Mouse (Mus musculus): ENCODE measurements at regions not wholly inside any gene's neighbourhood (a gene's known extent, or its start where the extent isn't known, plus 50 kb on each side); places are given as distances from the start of the nearest gene placed in this dataset.

GRCm38 (mm10) chr6:108910330-108910729 lies 81.9 kb downstream of the Edem1 start:
- intact Hi-C loops (cut with DNase I), result no loop called here
- no peak for DNase-seq (ENCODE audit: extremely low spot score in 1 of 2, low spot score in 2 of 2)

DNA sequence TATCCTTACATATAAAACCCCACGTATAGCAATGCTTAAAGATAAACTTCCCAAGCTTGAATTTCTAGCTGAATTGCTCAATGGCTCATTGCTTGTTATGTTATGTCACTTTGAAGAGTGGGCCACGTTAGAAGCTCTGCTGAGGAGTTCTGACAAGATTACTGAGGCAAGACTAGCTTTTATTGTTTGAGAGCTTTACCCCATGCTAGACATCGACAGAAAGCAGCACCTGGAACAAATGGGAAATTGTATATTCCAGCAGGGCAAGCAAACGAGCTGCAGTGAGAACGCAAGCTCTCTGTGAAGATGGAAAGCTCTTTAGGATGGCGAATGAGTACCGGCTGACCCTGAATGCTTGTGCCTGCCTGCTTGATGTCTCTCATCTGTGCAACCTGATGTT lies 84.1 kb downstream of the Edem1 start:
- intact Hi-C loops (cut with DNase I), result no loop called here

DNA sequence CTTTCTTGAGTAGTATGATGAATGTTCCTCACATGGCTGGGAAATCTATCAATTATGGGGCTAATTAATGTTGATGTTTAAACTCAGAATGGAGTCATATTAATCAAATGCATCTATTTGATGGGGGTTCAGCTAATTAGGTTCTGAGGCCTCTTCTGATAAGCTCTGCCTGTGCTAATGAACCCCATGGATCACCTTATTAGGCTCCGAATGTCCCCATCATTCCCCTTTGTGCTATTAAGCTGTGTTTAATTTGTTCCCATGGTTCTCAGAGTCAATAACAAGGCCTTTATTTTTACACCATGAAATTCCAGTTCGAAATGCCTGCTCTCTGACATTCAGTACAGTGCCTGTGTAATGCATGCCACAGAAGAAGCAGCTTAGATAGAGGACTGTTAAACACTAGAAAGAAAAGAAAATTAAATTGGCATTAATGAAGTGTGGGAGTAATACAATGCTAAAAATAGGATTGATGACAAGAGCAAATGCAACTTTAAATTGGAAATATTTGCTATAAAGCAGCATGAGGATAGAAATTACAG lies 91.0 kb downstream of the Edem1 start:
- DNase-seq (ENCODE audit: extremely low spot score in 1 of 2, low spot score in 2 of 2), result no peak
- intact Hi-C loops (cut with DNase I), result no loop called here

More for the DNA sequence above, 84.1 kb downstream of the Edem1 start:
- DNase-seq (ENCODE audit: extremely low spot score in 1 of 2, low spot score in 2 of 2), result no peak

DNA sequence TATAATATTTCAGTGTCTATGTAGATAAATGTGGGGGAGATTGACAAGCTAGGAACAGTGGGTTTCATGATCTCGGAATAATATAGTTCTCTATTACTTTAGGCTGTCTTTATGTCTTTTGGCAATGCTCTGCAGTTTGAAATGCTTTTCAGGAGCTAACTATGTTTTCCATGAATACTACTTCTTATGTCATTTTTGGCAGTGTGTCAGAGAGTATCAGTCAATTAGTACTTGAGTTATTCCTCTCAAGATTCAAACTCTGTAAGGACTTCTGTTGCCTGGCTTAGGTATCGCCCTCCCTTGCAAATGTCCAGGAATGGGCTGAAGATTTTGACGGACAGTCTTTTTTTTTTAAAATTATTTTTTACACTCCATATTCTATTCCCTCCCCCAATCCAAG lies 92.7 kb downstream of the Edem1 start:
- DNase-seq (ENCODE audit: extremely low spot score in 1 of 2, low spot score in 2 of 2), result no peak

GRCm38 (mm10) chr6:108922564-108922963 lies 94.1 kb downstream of the Edem1 start:
- intact Hi-C loops (cut with DNase I), result no loop called here
- no peak for DNase-seq (ENCODE audit: extremely low spot score in 1 of 2, low spot score in 2 of 2)

More for the DNA sequence above, 92.7 kb downstream of the Edem1 start:
- intact Hi-C loops (cut with DNase I), result no loop called here

DNA sequence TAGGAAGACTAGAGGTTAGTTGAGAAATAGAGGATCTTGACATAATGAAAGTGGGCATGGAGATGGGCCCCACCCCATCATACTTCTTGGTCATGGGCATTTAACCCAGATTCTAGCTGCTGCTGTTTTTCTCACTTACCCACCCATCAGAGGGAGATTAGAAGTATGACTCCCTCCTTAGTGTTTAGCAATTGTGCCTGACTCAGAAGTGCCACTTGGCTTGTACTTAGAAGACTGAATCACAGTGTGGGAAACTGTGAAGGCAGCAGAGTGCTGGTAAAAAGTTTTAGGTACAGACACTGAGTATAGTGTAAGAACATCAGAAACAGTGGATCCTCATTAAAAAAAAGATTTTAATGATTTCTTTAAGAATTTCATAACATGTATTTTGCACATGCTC lies 100.5 kb downstream of the Edem1 start:
- intact Hi-C loops (cut with DNase I), result no loop called here
- DNase-seq (ENCODE audit: extremely low spot score in 1 of 2, low spot score in 2 of 2), result no peak

GRCm38 (mm10) chr6:108938646-108939045 lies 110.2 kb downstream of the Edem1 start:
- intact Hi-C loops (cut with DNase I), result no loop called here
- DNase-seq (ENCODE audit: extremely low spot score in 1 of 2, low spot score in 2 of 2), result no peak

DNA sequence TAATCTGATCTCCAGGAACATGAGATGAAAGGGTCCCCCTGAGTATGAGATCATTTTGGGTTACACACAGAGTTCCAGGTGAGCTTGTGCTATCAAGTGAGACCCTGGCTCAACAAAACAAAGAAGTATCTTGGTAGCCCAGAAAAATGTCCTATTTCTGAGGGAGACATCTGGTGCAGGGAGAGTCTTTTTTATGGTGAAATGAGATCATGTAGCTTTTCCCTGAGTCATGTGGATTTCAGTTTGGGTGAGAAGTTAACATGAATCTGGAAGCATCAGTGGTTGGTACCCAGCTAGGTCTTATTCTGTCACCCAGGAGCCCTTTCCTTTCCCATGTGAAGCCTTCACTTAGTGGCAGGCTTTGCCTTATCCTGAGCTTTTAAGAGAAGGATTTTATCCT lies 113.8 kb downstream of the Edem1 start:
- intact Hi-C loops (cut with DNase I), result no loop called here
- DNase-seq (ENCODE audit: extremely low spot score in 1 of 2, low spot score in 2 of 2), result no peak

- intact Hi-C loops (cut with DNase I), result no loop called here
- DNase-seq (ENCODE audit: extremely low spot score in 1 of 2, low spot score in 2 of 2), result no peak
These were observed 123.9 kb downstream of the Edem1 start for GRCm38 (mm10) chr6:108952389-108952788.

- intact Hi-C loops (cut with DNase I), result no loop called here
These were observed 134.4 kb downstream of the Edem1 start for GRCm38 (mm10) chr6:108962810-108963209.

GRCm38 (mm10) chr6:108963295-108963694 lies 134.9 kb downstream of the Edem1 start:
- DNase-seq (ENCODE audit: extremely low spot score in 1 of 2, low spot score in 2 of 2), result peak; percentile 71 to 77
- intact Hi-C loops (cut with DNase I), result no loop called here

More at GRCm38 (mm10) chr6:108962810-108963209, 134.4 kb downstream of the Edem1 start:
- DNase-seq (ENCODE audit: extremely low spot score in 1 of 2, low spot score in 2 of 2), result no peak

DNA sequence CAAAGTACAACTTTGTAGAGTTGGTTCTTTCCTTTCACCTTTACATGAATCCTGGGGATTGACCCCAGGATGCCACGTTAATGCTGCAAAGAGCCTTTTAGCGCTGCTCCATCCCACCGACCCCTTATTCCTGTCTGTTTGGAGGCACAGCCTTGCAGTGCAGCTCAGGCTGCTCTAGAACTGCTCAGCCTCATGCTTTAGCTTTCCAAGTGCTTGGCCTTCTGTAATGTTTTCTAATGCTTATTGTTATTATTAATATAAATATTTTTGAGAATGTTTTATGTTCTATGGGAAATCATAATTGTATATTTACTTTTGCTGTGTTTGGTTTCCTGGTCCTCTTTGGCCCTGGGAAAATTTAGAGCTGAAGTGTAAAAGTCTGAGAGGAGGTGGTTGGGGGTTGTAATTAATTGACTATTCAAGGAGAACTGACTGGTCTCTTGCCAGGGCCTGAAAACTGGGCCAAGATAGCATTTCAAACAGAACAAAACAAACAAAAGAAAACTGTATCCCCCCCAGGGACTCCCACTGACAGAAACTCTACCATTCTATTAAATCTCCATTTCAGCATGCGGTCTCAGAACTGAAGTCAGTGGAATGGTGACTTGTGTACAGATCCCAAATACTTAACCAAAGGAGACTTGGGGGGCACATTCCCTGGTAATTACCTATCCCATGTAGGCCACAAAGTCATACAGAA lies 141.2 kb downstream of the Edem1 start:
- DNase-seq (ENCODE audit: extremely low spot score in 1 of 2, low spot score in 2 of 2), result peak; percentile 20 to 70
- intact Hi-C loops (cut with DNase I), result no loop called here

DNA sequence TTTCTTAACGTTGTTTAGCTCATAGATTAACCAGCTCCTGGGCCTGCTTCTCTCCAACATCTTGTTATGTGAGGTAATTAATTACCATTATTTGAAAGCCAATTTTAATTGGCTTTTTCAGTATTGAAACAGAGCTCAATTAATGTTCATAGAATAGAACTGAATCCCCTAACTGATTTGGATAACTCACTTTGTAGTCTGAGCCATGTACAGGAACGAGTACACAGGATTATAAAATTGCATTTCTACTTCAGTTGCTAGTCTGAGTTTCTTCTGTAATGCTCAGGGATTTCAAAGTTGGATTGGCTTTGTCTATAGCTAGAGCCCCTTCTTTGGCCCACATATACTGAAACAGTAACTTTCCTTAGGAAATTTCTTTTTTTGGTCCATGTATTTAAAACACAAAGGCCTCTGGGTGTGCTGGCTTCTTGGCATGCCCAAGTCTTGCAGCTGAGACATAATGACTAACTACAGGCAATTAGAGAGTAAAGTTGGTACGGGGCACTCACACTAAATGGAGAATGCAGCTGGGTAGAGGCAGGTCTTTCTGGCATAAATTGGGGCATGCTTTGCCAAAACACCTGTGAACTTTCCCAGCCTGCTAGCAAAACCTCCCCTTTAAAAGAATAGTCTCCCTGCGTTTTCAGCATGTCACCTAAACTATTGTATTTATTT lies 143.1 kb downstream of the Edem1 start:
- no peak for DNase-seq (ENCODE audit: extremely low spot score in 1 of 2, low spot score in 2 of 2)
- intact Hi-C loops (cut with DNase I), result no loop called here

DNA sequence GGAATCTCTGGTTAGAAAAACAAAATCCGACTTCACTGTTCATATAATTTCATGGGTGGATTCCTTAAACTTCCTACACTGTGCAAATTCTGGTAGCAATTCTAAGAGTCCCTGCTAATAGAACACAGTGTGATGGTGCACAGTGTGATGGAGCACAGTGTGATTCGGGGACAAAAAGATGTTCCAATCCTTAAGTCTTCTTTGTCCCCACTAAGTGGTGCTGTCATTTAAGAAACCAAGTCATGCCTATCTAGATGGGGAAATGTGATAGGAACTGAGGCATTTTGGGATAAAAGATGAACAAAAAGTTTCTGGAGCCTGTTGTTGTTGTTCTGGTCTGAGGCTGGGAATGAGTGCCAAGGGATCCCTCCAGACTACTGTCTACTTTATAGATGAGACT lies 145.3 kb downstream of the Edem1 start:
- no peak for DNase-seq (ENCODE audit: extremely low spot score in 1 of 2, low spot score in 2 of 2)
- intact Hi-C loops (cut with DNase I), result no loop called here

GRCm38 (mm10) chr6:108989506-108989905 lies 161.1 kb downstream of the Edem1 start:
- no peak for DNase-seq (ENCODE audit: extremely low spot score in 1 of 2, low spot score in 2 of 2)
- intact Hi-C loops (cut with DNase I), result no loop called here

DNA sequence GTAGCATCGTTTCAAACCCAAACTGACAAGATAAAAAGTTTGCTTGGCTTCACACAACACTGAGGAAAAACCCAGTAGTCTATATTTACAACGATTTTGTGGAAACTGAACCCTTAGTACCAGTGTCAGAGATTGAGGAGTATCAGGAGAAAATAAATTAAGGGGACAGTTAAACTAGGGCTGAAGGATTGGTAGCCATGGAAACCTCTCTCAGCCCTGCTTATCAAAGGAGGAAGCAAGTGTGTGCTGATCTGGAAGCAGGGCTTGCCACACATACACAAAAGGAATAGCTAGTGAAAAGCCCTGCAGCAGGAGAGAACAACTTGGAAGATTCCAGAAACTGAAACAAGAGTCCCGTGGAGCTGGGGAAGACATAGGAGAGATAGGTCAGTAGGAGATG lies 165.3 kb downstream of the Edem1 start:
- DNase-seq (ENCODE audit: extremely low spot score in 1 of 2, low spot score in 2 of 2), result no peak
- intact Hi-C loops (cut with DNase I), result no loop called here

DNA sequence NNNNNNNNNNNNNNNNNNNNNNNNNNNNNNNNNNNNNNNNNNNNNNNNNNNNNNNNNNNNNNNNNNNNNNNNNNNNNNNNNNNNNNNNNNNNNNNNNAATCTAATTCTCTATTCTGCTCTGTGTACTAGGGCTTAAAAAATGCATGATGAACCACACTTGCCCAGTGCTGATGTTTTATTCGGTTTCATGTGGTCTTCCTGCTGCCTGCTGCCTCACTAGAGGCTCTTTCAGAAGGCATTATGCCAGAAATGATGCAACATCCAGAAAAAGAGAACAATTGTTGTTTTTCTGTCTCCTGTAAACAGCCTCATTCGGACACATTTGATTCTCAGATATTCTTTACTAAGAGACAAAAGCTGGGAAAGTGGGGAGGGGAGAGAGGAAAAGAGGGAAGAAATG lies 176.0 kb downstream of the Edem1 start:
- intact Hi-C loops (cut with DNase I), result no loop called here
- DNase-seq (ENCODE audit: extremely low spot score in 1 of 2, low spot score in 2 of 2), result no peak

- intact Hi-C loops (cut with DNase I), result no loop called here
- DNase-seq (ENCODE audit: extremely low spot score in 1 of 2, low spot score in 2 of 2), result no peak
These were observed 180.9 kb downstream of the Edem1 start for GRCm38 (mm10) chr6:109009364-109009763.

DNA sequence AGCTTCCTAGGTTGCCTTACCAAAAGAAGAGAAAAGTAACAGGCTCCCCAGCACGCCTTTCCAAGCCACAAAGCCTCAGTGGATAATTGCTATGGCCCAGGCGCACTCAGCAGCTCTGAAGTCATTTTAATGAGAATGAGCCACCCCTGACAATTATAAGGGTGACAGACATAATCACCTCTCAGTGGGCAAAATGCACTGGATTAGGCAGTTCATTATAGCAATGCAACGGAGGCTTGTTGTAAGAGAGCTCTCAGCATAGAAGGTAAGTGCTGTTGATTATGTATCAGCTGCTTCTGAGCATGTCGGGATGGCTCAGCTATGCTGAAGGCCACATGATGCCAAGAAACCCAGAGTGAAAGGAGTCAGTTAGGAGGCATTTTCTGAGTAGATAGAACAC lies 181.4 kb downstream of the Edem1 start:
- intact Hi-C loops (cut with DNase I), result no loop called here

DNA sequence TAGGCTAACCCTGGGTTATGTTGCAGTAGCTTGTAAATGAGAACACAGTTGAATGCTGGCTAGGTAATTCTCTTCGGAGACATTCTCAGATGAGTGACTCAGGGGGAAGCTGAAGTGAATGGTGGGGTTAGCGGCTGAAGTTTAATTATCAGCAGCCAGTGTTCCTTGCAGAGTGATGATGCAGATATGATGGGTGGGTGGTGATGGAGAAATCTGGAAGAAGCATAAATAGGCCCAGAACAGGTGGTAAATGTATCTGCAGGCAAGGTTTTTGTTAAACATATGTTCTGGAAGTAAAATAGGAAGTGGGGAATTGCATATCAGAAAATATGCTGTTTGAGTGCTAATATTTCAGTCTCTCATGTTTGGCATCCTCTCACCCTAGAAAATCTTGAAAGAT lies 191.3 kb downstream of the Edem1 start:
- no peak for DNase-seq (ENCODE audit: extremely low spot score in 1 of 2, low spot score in 2 of 2)
- intact Hi-C loops (cut with DNase I), result no loop called here

More for the DNA sequence above, 181.4 kb downstream of the Edem1 start:
- DNase-seq (ENCODE audit: extremely low spot score in 1 of 2, low spot score in 2 of 2), result no peak
